Mouse (Mus musculus): ENCODE measurements at regions not wholly inside any gene's neighbourhood (a gene's known extent, or its start where the extent isn't known, plus 50 kb on each side); places are given as distances from the start of the nearest gene placed in this dataset.

DNA sequence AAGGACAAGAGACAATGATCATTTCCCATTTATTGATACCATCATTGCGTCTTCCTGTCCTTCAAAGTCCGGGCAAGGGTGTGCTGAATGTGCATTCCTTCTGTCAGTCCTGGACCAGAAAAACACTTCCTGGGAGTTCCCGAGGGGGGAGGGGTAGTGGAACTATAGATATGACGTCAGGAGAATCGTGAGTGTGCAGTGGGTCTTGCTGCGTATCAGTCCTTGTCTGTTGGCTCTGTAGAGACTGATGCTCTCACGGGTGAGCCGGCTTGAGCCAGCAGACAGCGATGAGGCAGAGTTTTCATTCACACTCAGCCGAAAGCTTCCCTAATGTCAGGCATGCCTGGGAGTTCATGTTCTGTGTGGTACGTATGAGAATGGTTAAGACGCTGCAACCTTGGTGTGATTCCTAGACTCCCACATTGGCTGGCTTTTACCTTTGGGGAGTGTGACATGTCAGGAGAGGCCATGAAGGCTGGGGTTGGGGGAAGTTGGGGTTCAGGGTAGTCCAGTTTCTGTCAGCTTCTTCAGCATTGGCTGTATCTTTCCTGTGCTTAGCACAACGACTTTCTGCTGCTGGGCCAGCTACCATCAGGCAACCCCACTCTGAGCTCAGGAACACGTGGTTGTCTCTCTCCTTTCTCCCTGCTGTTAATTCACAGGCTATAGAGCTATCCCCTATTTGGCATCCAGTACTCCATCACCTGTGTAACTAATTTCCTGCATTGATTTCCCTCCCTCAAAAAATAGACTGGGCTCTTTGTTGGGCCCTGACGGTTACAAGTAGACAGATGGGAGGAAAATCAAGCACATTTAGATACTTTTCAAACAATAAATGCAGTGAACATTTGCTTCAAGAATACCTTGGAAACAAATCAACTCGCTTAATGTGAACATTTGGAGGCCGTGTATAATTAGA is 203.2 kb upstream of the Daam1 start:
- in situ Hi-C loops (cut with MboI; ENCODE audit: low pct_unique_long_range_greater_than_20kb in 1 of 2, low sequenced_read_pairs in 2 of 2, unreplicated experiment in 1 of 2): no loop called here

DNA sequence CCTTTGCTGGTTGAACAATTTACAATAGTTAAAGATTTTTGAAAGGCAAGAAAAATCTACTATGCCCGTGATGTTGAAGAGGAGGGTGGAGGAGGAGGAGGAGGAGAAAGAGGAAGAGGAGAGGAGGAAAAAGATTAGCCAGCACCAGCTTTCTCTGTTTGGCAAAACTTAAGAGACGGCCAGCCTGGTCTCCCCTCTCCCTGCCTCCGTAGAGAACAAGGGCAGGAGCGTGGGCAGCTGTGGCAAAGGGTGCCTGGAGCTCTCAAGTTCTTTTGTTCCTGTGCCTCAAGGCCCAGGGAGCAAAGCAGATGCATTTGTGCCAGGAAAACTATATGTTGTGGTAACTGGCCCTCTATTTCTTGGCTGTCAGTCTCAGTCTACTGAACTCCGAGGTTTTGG is 202.5 kb upstream of the Daam1 start:
- in situ Hi-C loops (cut with MboI; ENCODE audit: low pct_unique_long_range_greater_than_20kb in 1 of 2, low sequenced_read_pairs in 2 of 2, unreplicated experiment in 1 of 2): no loop called here

DNA sequence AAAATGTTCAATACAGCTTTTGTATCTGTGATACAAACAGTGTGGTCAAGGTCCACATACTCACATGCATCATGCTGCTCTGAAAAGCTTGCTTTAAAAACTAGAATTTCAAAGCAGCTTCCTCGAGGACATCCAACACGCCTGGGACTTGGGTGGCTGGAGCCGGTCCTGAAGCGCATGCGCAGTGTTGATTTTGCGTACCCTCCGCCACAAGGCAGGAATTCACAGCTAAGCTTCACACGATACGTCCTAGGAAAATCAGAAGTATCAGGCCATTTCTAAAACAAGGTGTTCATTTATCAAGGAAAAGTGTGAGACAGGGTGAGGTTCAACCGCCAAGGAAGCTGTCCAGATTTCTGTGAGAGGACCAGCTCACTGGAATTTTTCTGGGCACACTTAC is 202.1 kb upstream of the Daam1 start:
- in situ Hi-C loops (cut with MboI; ENCODE audit: low pct_unique_long_range_greater_than_20kb in 1 of 2, low sequenced_read_pairs in 2 of 2, unreplicated experiment in 1 of 2): no loop called here

DNA sequence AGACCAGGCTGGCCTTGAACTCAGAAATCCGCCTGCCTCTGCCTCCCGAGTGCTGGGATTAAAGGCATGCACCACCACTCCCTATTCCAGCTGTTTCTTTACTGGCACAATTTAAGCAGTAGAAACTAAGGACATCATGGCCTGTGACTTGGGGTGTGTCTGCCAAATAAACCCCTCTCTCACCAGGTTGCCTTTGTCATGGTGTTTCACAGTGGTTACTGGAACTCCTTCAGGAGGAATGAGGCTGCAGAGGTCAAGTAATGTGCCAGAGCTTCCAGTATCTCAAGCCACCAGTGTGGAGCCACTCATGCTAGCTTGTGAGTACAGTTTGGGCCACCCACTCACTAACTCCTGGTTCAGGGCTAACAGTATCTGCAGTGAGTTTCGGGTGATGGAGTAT is 200.5 kb upstream of the Daam1 start:
- in situ Hi-C loops (cut with MboI; ENCODE audit: low pct_unique_long_range_greater_than_20kb in 1 of 2, low sequenced_read_pairs in 2 of 2, unreplicated experiment in 1 of 2): no loop called here

DNA sequence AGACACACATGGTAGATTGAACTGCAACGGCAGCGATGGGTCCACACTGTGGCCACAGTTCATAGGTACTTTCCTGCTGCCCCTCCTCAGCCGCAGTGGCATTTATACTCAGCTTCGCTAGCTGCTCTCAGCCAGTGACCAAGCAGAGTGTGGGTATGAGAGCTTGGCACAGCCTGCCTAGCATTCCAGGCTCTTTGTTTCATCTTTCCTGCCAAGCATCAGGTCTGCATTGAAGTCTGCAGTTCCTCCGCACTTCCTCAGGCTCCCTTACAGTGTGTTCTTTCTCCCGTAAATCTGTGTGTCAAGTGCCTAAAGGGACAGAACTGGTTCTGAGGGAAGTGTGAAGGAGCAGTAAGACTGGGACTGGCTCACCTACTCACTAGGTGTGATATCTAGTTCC is 194.6 kb upstream of the Daam1 start:
- in situ Hi-C loops (cut with MboI; ENCODE audit: low pct_unique_long_range_greater_than_20kb in 1 of 2, low sequenced_read_pairs in 2 of 2, unreplicated experiment in 1 of 2): no loop called here

DNA sequence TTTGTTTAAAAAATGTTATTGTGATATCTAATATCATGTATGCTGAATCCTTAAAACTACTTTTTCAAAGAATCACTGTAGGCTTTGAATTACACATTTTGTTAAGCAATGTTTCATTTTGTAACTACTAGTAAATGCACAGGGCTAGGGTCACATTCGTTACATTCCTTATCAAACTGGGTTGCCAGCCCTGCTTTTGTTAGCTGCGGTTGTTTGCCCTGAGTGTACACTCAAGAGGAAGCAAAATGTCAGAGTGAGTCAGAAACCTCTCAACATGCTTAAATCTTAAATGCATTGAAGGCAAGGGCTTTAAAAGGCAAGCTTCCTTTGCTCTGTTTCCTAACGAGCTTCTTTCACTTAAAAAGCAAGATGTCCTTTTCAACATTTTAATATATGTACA is 193.6 kb upstream of the Daam1 start:
- in situ Hi-C loops (cut with MboI; ENCODE audit: low pct_unique_long_range_greater_than_20kb in 1 of 2, low sequenced_read_pairs in 2 of 2, unreplicated experiment in 1 of 2): no loop called here

DNA sequence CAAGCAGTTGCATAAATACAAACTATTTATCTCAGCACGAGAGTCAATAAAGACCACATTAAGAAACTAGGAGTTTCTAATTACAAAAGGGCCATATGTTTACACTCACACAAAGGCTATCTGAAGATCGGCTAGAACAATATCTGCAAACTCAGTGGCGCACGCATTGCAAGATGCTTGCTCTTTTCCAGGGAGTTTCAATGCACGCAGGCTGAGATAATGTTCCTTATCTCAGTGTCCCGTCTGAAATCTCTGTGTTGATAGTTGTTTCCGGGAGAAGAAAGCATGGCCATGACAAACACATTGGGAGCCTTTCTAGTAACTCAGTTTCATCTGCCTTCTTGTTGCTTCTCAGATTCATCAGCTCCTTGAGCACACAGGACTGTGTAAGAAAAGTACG is 192.6 kb upstream of the Daam1 start:
- in situ Hi-C loops (cut with MboI; ENCODE audit: low pct_unique_long_range_greater_than_20kb in 1 of 2, low sequenced_read_pairs in 2 of 2, unreplicated experiment in 1 of 2): no loop called here

DNA sequence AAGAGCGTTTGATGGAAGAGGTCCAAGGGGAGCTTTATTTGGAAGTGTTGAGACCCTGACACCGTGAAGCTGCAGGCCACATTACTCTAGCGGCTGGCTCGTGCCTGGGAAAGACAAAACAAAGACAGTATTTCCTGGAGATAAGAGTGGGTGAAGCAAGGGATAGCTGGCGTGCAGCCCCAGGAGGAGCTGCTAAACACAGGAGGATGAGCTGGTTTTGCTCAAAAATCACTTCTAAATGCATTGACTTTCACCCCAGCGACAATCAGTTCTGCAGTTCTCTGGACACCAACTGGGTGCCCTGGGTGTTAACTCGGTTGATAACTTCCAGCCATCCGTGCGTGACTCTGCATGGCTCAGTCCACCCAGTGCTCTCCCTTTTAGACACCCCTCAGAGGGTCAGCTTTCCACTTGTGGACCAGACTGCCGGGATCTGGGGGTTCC is 190.8 kb upstream of the Daam1 start:
- in situ Hi-C loops (cut with MboI; ENCODE audit: low pct_unique_long_range_greater_than_20kb in 1 of 2, low sequenced_read_pairs in 2 of 2, unreplicated experiment in 1 of 2): no loop called here

DNA sequence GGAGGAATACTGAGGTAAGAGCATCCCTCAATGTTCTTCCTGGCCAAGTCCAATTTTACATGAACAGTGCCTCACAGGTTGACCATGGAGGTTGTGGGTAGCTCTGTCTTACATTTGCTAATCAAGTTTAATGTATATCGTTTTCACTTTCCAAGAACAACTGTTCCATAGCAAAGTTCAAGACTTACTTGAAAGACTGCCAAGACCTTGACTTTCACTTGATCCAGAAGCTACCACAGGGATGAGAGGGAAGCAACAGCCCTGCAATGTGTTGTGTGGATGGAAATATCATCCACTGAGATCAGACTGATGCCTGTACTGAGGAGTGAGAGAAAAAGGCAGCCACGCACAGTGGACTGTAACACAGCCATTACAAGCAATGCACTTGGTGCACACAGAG is 189.4 kb upstream of the Daam1 start:
- in situ Hi-C loops (cut with MboI; ENCODE audit: low pct_unique_long_range_greater_than_20kb in 1 of 2, low sequenced_read_pairs in 2 of 2, unreplicated experiment in 1 of 2): no loop called here

DNA sequence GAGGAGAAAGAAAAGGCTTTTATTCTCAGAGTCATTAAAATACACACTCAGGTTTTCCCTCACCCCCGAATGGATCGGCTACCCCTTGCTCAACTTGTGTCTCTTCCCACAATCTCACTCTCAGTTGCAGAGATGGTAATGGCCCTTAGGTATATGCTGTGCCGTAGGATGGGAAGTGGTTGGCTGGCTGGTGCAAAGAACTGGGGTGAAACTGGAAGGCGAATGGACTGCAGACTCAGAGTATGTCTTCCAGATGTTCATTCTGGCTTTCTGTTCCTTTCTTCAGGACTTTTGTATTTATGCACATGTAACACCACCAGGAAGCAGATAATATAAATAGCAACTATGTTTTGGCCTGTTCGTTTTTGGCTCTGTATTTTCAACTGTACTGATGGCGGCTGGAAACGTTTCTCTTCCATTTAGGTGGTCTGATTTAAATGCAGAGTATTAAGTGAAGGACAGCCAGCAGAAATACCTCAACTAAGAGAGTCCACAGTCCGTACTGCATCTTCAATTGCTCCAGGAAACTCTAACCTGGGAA is 188.0 kb upstream of the Daam1 start:
- in situ Hi-C loops (cut with MboI; ENCODE audit: low pct_unique_long_range_greater_than_20kb in 1 of 2, low sequenced_read_pairs in 2 of 2, unreplicated experiment in 1 of 2): no loop called here

DNA sequence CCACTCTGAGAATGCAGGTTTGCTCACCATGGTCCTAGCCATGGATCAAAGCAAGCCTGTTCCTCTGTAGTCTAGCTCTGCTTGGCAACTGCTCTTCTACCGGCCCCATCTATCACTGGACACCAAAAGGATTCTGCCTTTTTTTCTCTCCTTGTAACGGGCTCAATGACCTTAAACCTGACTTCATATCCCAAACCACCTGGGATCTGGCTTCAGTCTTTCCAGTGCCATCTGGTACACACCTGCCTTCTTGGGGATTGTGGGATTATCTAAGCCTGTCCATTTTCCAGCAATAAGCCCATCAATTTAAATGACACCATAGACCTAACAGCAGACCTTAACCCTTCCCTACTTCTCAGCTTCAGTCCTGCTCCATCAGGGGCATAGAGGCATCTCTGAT is 179.6 kb upstream of the Daam1 start:
- in situ Hi-C loops (cut with MboI; ENCODE audit: low pct_unique_long_range_greater_than_20kb in 1 of 2, low sequenced_read_pairs in 2 of 2, unreplicated experiment in 1 of 2): no loop called here

DNA sequence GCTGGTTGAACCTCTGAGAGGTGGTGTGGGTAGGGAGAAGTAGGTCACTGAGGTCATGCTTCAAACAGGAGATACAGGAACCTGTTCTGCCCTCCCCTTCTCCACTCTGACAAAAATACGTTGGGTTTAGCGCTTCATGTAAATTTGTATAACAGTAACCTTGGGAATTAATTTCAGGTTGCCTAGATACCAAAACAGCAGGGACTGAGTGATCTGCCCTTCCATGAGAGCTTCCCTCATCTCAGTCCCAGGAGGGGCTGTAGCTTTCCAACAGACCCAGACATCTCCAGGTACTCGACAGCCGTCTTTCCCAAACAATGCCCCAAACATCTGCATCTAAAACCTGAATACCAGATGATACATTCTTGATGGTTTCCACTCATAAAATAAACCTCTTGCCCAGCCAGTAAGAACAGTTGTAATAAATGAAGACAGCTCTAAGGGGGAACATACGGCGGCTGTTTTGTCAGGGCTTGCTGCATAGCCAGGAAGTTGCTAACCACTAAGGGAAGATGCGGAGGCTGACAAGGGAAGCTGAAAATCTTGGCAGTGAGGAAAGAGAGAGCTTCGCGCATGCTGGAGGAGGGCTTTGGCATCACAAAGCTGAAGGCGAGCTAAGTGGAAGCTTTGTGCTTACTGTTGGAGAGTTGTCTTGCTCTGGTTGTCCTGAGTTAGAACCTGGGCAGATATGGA is 137.4 kb upstream of the Daam1 start:
- in situ Hi-C loops (cut with MboI; ENCODE audit: low pct_unique_long_range_greater_than_20kb in 1 of 2, low sequenced_read_pairs in 2 of 2, unreplicated experiment in 1 of 2): no loop called here

DNA sequence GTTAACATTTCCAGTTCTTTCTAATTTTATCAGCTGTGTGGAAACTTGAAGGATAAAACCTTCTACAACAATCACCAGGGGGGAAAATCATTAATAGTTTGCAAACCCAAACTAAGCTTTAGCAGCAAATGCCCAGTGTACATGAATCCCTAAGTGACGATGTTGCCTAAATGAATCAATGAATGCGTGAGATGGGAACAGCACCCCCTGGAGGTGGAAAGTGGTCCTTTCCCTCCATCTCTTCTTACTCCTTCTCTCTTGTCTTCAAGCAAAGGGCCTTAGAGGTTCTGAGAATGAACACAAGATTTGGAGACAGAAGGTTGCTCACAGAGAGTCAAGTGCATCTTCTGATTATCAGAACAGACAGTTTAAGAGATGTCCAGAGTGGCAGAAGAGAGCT is 129.1 kb upstream of the Daam1 start:
- in situ Hi-C loops (cut with MboI; ENCODE audit: low pct_unique_long_range_greater_than_20kb in 1 of 2, low sequenced_read_pairs in 2 of 2, unreplicated experiment in 1 of 2): loop anchor here in 1 of 2 experiments (25.0 kb wide), 1 partner anchor 389 kb away; the partner anchor contains the start of gene Dact1

DNA sequence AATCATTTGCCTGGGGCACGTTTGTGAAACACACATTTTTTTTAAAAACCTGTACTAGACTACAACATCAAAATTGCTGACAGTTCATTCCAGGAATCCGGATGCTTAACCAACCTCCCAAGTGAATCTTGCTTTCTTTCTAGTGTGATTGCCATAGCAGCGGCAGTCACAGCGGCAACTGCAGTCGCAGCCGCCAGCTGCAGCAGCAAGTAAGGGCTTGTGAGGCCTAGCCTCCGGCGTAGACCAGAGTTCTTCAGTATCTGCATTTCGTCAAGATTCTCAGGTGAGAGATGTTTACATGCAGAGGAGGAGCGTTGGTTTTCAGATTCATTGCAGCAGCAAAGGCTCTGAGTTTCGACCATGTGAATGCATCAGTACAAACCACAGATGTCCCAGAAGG is 128.7 kb upstream of the Daam1 start:
- in situ Hi-C loops (cut with MboI; ENCODE audit: low pct_unique_long_range_greater_than_20kb in 1 of 2, low sequenced_read_pairs in 2 of 2, unreplicated experiment in 1 of 2): loop anchor here in 1 of 2 experiments (25.0 kb wide), 1 partner anchor 390 kb away; the partner anchor contains the start of gene Dact1

DNA sequence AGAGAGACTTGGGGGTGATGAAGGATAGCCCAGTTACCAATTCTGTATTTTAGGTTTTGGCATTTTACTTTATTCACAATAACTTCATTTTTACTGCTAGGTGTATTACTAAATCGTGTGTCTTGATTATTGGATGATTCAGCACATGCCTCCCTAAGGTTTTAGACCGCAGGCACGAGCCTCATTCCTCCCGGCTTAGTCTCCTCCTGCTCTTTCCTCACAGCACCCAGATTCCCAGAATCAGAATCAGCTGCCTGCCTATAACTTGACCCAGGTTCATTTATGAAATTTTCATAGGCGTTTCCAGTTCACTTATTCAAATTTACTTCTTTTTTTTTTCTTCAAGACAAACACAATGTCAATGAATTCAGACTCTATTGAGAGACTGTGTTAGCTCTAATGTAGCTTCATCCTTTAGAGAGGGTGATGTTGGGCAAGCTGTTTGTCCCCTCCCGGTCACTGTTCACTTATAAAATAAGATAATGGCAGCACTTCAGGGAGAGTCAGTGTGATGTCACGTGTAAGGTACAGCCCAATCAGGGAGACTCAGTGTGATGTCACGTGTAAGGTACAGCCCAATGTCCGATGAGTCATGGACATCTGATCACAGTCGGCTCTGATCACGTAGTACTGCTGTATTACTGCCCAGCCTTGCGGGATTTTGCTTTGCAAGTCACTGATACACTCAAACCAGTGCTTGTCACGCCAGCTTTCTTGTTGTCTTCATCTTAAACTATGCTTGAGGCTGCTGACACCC is 127.6 kb upstream of the Daam1 start:
- in situ Hi-C loops (cut with MboI; ENCODE audit: low pct_unique_long_range_greater_than_20kb in 1 of 2, low sequenced_read_pairs in 2 of 2, unreplicated experiment in 1 of 2): loop anchor here in 1 of 2 experiments (25.0 kb wide), 1 partner anchor 391 kb away; the partner anchor contains the start of gene Dact1

DNA sequence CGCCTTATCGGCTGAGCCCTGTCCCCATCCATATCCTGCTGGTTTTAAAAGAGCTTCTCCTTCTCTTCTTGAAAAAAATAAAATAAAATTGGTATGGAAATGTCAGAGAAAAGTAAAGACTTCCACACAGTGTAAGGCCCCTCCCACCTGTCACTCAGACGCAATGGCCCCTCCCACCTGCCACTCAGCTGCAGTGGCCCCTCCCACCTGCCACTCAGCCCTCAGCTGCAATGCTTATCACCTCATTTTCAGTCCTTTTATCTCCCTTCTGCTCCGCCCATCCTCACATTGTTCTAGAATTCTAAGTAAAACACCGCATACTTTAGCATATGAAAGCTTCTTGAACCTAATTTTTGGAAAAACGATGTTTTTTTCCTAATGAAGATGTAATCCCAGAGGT is 126.4 kb upstream of the Daam1 start:
- in situ Hi-C loops (cut with MboI; ENCODE audit: low pct_unique_long_range_greater_than_20kb in 1 of 2, low sequenced_read_pairs in 2 of 2, unreplicated experiment in 1 of 2): loop anchor here in 1 of 2 experiments (25.0 kb wide), 1 partner anchor 392 kb away; the partner anchor contains the start of gene Dact1

DNA sequence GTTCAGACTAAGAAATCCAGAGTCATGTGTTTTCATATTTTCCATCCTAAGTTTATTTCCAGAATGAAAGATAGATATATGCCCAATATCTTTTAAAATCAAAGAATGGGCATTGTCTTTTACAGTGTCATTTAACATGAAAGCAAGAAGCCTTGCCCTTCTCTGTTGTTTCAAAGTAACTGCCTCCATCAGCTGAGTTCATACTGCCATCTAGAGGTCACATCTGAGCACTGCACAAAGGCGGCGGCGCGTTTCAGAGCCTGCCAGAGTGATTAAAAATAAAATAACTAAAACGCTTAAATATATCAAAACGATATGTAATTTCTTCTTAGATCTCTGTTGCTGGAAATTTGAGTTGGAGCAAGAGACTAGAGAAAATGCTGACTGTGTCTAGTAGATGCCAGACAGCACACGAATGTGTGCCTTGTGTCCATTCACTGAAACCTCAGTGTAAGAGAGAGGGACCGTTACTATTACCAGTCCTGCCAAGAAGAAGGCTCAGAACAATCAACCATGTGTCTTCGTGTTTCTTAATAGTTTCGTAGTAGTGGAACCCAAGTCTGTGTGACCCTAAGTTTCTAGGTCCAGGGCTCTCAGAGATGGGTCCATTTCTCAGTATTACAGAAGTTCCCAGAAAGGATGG is 123.0 kb upstream of the Daam1 start:
- in situ Hi-C loops (cut with MboI; ENCODE audit: low pct_unique_long_range_greater_than_20kb in 1 of 2, low sequenced_read_pairs in 2 of 2, unreplicated experiment in 1 of 2): loop anchor here in 1 of 2 experiments (25.0 kb wide), 1 partner anchor 396 kb away; the partner anchor contains the start of gene Dact1

DNA sequence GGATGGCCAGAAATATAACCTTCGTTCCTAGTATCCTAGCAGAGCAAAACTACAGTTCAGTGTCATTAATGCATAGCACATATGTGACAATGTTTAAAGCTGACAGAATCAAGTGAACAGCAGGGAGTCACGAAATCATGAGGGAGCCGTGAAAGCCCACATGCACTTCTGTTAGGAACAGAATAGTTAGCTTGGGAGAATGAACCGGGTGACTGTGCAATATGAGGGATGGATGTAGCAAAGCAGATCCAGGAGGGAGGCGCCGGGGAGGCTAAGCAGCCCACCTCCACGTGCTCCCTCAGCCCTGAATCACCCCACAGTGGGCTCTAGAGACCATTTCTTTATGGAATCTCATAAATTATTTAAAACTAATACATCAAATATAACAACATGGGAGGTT is 116.3 kb upstream of the Daam1 start:
- in situ Hi-C loops (cut with MboI; ENCODE audit: low pct_unique_long_range_greater_than_20kb in 1 of 2, low sequenced_read_pairs in 2 of 2, unreplicated experiment in 1 of 2): loop anchor here in 1 of 2 experiments (25.0 kb wide), 1 partner anchor 402 kb away; the partner anchor contains the start of gene Dact1

Data from mouse embryonic stem cell (cell line).